Mouse (Mus musculus) heart, postnatal 0 days (tissue): ENCODE data around the gene Otud3. TPM values are rescaled to one million over a fixed set of nuclear protein-coding genes. Genes with fewer than 3 reads are reported as not detected.
A peak's percentile ranks its signal among the peaks of the same experiment; 100 is the strongest.

ENCODE experiments used
- ATAC-seq: fragments of 200-750 bp; cut with Nextera tagmentation; 2 replicates; pipeline ENCODE4 v1.8.0; 2017; ENCODE audit warnings: low read depth, moderate number of reproducible peaks, moderate library complexity; ENCODE audit not compliant: insufficient read depth
- DNase-seq: peaks from one replicate; pipeline ENCODE4 v3.0.0-alpha.2; 2016; ENCODE audit warnings: low spot score
- H3K27ac ChIP-seq: fragments of 300-500 bp; sonication (generic); 2 replicates; pipeline ENCODE4 v1.5.1; 2014; ENCODE audit warnings: low read depth, mild to moderate bottlenecking
- H3K27me3 ChIP-seq: fragments of 300-500 bp; sonication (generic); 2 replicates; pipeline ENCODE4 v1.6.1; 2014; ENCODE audit warnings: low read length, mixed read lengths; ENCODE audit not compliant: control insufficient read depth, insufficient read depth
- H3K36me3 ChIP-seq: fragments of 300-500 bp; sonication (generic); replicated peaks from 2 replicates; pipeline ENCODE4 v1.6.1; 2014; ENCODE audit warnings: low read length, mixed read lengths; ENCODE audit not compliant: control insufficient read depth, insufficient read depth
- H3K4me1 ChIP-seq: fragments of 300-500 bp; sonication (generic); 2 replicates; pipeline ENCODE4 v1.6.1; 2014; ENCODE audit warnings: antibody characterized with exemption; ENCODE audit not compliant: control insufficient read depth, insufficient read depth
- H3K4me2 ChIP-seq: fragments of 300-500 bp; sonication (generic); 2 replicates; pipeline ENCODE4 v1.6.1; 2014; ENCODE audit warnings: low read depth, mild to moderate bottlenecking, low read length, moderate library complexity
- H3K4me3 ChIP-seq: fragments of 300-500 bp; sonication (generic); 2 replicates; pipeline ENCODE4 v1.5.1; 2014; ENCODE audit warnings: low read depth, low read length
- H3K9ac ChIP-seq: fragments of 300-500 bp; sonication (generic); replicated peaks from 2 replicates; pipeline ENCODE4 v1.6.1; 2014; ENCODE audit warnings: low read depth, low read length, mixed read lengths
- H3K9me3 ChIP-seq: fragments of 300-500 bp; sonication (generic); replicated peaks from 2 replicates; pipeline ENCODE4 v1.6.1; 2016; ENCODE audit warnings: low read length; ENCODE audit not compliant: control insufficient read depth
- CTCF ChIP-seq: IDR thresholded peaks from 2 replicates; pipeline ENCODE4 v1.5.1; 2016; ENCODE audit warnings: antibody characterized with exemption, control low read depth, low read depth
- EP300 ChIP-seq: IDR thresholded peaks from 2 replicates; pipeline ENCODE4 v1.6.1; 2016; ENCODE audit warnings: antibody characterized with exemption, low read depth
- WGBS: fragments of 180-500 bp; shearing (Covaris S2); extraction: QIAGEN DNeasy Blood & Tissue Kit; methylation state at CpG from one replicate; pipeline ENCODE4 v1.1.7; 2014; 5-methylcytosine and 5-hydroxymethylcytosine counted together
- polyA plus RNA-seq: library from polyadenylated mRNA; unstranded; fragments of >200 nt; fragmentation: Nextera tagmentation; extraction: Ambion mirVana; gene quantifications from 2 replicates; pipeline ENCODE4 v1.2.1, GENCODE M21; 2015
- total RNA-seq: library from RNA; depleted of rRNA; stranded (reverse); fragments of >200 nt; gene quantifications from 2 replicates; pipeline ENCODE4 v1.2.3, GENCODE M21; 2014; ENCODE audit warnings: low replicate concordance

Gene Otud3
- total and polyA plus RNA-seq, 2 experiments from 2014 or later, result 4.1 to 12.4 TPM

DNA sequence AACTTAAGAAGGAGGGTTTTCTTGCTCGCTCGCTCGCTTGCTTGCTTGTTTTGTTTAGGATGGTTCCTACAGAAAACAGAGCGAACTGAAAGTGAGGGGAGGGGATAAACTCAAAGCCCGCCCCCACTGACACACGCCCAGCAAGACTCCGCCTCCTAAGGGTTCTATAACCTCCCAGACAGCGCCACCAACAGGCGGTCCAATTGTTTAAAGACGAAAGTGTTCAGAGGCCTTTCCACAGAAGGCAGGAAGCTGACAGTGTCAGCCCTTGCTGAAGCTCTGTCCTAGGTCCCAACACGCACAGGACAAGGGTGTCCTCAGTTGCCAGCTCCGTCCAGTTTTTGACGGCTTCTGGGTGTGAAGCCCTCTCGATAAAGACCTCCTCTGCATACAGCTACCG, 30.0 kb upstream of the Otud3 start:
- peak overlapping the region; percentile 47 for H3K4me2 ChIP-seq
- 26% methylated on average over 15 of the region's 15 CpGs for WGBS

GRCm38 (mm10) chr4:138941966-138942365, 28.2 kb upstream of the Otud3 start:
- 60% methylated on average over 6 of the region's 6 CpGs for WGBS
- no peaks in the 10 kb centered on the region for H3K27me3 ChIP-seq
- ATAC-seq, result no peak
- no peak overlapping the region for H3K4me3 ChIP-seq
- no peaks in the 10 kb centered on the region for H3K36me3 ChIP-seq
- 0 out of 2 replicates have a peak, but pooled peaks cover 11% of the 10 kb centered on the region for H3K4me1 ChIP-seq
- no peak for DNase-seq
- H3K4me2 ChIP-seq, result no peak overlapping the region
- H3K9me3 ChIP-seq, result no peaks in the 10 kb centered on the region
- no peak overlapping the region for H3K27ac ChIP-seq
- H3K9ac ChIP-seq, result no peak overlapping the region
- no peak for TF ChIP-seq CTCF
- no peak for TF ChIP-seq EP300

More for the DNA sequence above, 30.0 kb upstream of the Otud3 start:
- Histone ChIP-seq H3K9ac (no peak overlapping the region; the same call in 1 of the 2 replicates), H3K9me3 (no peaks in the 10 kb centered on the region), H3K4me3 (peak overlapping the region; percentile 39), H3K27ac (no peak overlapping the region), H3K27me3 (no peaks in the 10 kb centered on the region), H3K36me3 (no peaks in the 10 kb centered on the region), H3K4me1 (0 out of 2 replicates have a peak, but pooled peaks cover 3% of the 10 kb centered on the region)
- TF ChIP-seq EP300 (no peak), CTCF (peak; percentile 68)
- peak; percentile 78 for ATAC-seq
- peak; percentile 90 for DNase-seq

GRCm38 (mm10) chr4:138941401-138941800, 27.7 kb upstream of the Otud3 start:
- WGBS, result 44% methylated on average over 7 of the region's 7 CpGs
- ATAC-seq, result no peak
- no peaks in the 10 kb centered on the region for H3K27me3 ChIP-seq
- H3K9ac ChIP-seq, result no peak overlapping the region
- no peak overlapping the region for H3K4me2 ChIP-seq
- TF ChIP-seq EP300 (no peak), CTCF (no peak)
- no peak overlapping the region for H3K4me3 ChIP-seq
- 0 out of 2 replicates have a peak, but pooled peaks cover 11% of the 10 kb centered on the region for H3K4me1 ChIP-seq
- H3K27ac ChIP-seq, result no peak overlapping the region
- H3K9me3 ChIP-seq, result no peaks in the 10 kb centered on the region
- DNase-seq, result no peak
- no peaks in the 10 kb centered on the region for H3K36me3 ChIP-seq

DNA sequence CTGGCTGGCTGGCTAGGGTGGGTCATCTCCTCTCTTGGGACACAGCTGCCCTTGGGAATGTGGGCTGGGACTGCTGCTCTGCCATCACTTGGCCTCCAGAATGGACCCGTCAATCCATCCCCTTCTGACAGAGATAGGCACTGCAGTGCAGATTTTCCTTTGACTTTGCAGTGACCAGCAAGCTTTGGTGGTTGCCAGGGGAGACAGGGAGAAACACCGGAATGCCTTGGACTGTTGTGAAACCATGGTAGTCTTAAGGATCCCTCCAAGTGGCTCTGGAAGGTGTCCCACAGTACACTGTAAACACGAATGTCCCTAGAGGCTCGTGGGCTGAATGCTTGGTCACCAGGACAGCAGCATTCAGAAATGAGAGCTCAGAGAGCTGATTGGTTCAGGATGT, 25.7 kb upstream of the Otud3 start:
- DNase-seq (peak; percentile 19), ATAC-seq (peak; percentile 42; the same call in 1 of the 2 replicates)

GRCm38 (mm10) chr4:138938495-138939269, 24.9 kb upstream of the Otud3 start:
- Histone ChIP-seq H3K36me3 (no peaks in the 10 kb centered on the region), H3K27ac (no peak overlapping the region), H3K4me2 (no peak overlapping the region), H3K4me1 (0 out of 2 replicates have a peak, but pooled peaks cover 11% of the 10 kb centered on the region), H3K4me3 (no peak overlapping the region), H3K9ac (no peak overlapping the region), H3K9me3 (no peaks in the 10 kb centered on the region), H3K27me3 (no peaks in the 10 kb centered on the region)
- ATAC-seq (no peak), DNase-seq (no peak)
- WGBS, result 54% methylated on average over 10 of the region's 10 CpGs
- no peak for TF ChIP-seq CTCF
- no peak for TF ChIP-seq EP300

More for the DNA sequence above, 25.7 kb upstream of the Otud3 start:
- H3K4me2 ChIP-seq, result no peak overlapping the region
- no peak for TF ChIP-seq EP300
- no peak for TF ChIP-seq CTCF
- no peak overlapping the region for H3K4me3 ChIP-seq
- WGBS, result 37% methylated on average over 4 of the region's 4 CpGs
- H3K9me3 ChIP-seq, result no peaks in the 10 kb centered on the region
- H3K27me3 ChIP-seq, result no peaks in the 10 kb centered on the region
- H3K36me3 ChIP-seq, result no peaks in the 10 kb centered on the region
- H3K9ac ChIP-seq, result no peak overlapping the region
- 0 out of 2 replicates have a peak, but pooled peaks cover 11% of the 10 kb centered on the region for H3K4me1 ChIP-seq
- no peak overlapping the region for H3K27ac ChIP-seq
